Mouse (Mus musculus) skeletal muscle tissue, adult 2 months (tissue): ENCODE results near the gene Lat.
"Not testable (repeated sequence)": the region's sequence is repeated elsewhere in the genome, so short reads cannot be mapped to it uniquely, and the experiment has no call there.

Source experiments
- DNase-seq: peaks from one replicate; pipeline ENCODE4 v3.0.0-alpha.2; 2012; ENCODE audit warnings: low read depth, low spot score

Lat gene

GRCm38 (mm10) chr7:126369393-126369792 is at the start of gene Lat:
Gene Lat (minus strand): TSS chr7:126369570.
- DNase-seq: no peak

- no peak for DNase-seq
Measured at GRCm38 (mm10) chr7:126418496-126418895, 49.1 kb upstream of the Lat start.

- no peak for DNase-seq
Measured at GRCm38 (mm10) chr7:126417606-126418005, 48.2 kb upstream of the Lat start.

DNA sequence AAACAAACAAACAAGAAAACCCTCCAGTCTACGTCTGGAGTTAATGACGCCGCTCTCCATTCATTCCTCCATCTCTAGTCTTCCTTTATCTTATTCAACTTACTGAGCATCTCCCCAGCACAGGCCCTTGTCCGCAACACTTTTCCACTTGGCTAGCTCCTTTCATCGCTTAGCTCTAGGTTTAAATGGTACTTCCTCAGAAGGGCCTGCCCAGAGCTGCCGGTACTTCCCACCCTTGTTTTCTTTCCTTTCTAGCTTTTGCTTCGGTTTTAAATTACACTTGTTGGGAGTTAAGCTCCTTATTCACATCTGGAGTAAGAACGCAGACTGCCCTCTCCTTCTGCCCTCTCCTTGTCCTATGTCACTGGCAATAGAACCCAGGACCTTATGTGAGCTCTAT is 47.7 kb upstream of the Lat start:
- DNase-seq: no peak

DNA sequence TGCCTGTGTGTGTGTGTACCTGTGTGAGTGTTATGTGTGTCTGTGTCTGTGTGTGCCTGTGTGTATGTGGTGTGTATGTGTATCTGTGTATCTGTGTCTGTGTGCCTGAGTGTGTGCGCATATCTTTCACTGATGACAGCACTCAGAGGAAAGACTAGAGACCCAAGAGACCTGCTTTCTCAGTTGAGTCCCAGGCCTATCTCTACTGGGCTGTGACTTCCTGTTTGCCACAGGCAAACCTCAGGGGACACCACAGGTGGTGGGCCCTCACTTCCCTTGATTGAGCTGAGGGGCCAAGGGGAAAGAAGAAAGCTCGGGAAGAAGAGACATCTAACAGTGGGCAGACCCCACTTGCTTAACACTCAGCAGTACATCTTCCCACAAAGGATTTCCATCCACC is 47.2 kb upstream of the Lat start:
- DNase-seq: no peak

DNA sequence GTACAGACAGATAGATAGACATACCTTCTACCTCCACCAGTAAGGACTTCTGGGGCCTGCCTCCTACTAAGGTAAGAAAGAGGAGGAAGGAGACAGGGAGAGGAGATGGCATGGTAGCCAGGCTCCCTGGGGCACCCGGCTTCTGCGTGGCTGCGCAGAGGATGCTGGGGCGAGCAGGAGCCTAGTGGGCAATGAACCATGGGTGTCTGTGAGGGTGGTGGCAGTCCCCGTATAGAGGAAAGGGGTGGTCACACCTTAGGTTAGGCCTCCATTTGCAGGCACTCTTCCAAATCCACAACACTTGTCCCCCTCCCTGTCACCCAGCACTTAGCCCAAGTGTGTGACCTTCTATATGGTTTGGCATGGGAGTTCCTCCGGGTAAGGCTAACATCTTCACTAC is 45.4 kb upstream of the Lat start, which contains the start of gene Cd19:
TSS of gene Cd19 (minus strand) at position 165 of the 400 bp plus-strand sequence.
- DNase-seq: no peak

DNA sequence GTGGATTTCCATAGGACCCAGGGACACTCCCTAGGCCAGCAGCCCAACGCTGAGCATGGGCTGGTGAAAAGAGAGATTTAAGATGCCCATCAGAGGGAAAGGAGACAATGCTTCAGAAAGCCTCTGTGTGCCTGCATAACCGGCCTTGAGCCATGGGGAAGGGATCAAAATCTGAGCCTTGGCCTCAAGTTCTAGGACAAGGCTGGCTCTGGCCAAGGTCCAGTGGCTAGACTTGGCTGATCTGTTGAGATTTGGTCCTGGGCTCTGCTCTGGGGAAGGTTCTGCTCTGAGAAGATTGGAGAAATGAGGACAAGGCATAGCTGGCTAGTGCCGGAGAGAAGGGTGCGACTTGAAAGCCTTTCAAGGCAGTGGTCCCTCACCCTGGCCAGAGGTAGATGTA is 41.7 kb upstream of the Lat start:
- no peak for DNase-seq

GRCm38 (mm10) chr7:126408686-126409085 is 39.3 kb upstream of the Lat start:
- DNase-seq: no peak

DNA sequence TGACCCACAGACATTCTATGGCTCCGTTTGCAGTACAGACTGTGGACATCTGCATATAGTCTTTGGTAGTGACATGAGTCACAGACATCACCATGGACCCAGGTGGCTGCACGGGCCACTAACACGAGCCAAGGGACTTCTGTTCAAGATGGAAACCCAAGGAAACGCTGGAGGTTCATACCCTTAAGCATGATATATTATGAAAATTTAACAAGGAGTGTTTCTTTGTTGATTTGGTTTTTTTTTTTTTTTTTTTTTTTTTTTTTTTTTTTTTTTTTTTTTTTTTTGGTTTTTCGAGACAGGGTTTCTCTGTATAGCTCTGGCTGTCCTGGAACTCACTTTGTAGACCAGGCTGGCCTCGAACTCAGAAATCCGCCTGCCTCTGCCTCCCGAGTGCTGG is 33.1 kb upstream of the Lat start:
- DNase-seq: not testable (repeated sequence)

GRCm38 (mm10) chr7:126399548-126399947 is 30.2 kb upstream of the Lat start:
- DNase-seq: peak; percentile 42

GRCm38 (mm10) chr7:126397822-126398221 is 28.5 kb upstream of the Lat start:
- no peak for DNase-seq

DNA sequence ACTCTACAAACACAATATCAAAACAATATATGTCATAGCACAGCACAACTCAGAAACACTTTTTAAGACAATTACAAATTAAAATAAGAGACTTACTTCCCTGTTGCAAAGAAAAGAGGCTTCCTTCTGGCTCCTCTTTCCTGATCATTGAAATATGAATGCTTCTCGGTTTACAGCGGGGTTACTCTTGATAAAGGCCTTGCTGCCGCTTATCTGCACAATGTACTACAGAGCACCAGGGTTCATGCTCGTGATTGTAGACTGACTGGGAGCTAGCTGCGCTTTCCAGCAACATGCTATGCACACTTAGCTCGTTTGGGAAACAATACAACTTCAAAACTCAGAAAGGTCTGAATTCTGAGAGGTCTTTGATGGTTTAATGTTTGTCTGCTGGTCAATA is 27.9 kb upstream of the Lat start:
- no peak for DNase-seq

DNA sequence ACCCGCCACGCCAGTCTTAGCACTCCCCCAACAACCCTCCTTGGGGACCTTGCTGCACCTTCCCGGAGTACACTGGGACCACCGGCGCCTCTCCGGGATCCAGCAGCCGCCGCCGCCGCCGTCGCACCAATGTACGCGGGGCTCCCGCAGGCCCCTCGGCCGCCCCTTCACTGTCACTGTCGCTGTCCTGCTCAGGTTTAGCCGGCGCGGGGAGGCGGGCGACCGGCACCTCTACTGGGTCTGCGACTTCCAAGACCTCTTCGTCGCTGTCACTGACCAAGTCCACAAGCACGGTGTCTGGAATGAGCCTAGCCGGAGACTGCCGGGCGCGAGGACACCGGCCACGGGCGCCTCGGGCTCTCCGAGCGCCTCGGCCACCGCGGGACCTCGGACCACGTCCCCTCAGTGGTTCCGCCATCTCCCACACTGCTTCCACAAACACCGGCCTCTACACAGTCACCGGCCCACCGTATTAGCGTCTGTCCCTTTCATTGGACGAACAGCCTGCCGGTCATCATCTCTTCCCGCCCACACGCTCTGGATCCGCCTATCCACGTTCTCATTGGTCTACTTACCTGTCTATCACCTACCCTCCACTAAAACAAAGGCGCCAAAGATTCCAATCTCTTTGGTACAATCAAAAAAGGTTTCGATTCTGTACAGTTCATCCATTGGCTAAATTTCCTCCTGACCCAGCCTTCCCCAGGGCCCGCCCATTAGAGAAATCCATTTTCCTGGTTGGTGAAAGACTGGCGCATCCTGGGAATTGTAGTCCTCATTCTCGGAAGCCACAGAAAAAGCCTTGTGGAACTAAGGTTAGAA is 27.1 kb upstream of the Lat start, which contains the start of gene Nfatc2ip:
TSS of gene Nfatc2ip (minus strand) at position 440 of the 822 bp plus-strand sequence.
- peak; percentile 98 for DNase-seq

DNA sequence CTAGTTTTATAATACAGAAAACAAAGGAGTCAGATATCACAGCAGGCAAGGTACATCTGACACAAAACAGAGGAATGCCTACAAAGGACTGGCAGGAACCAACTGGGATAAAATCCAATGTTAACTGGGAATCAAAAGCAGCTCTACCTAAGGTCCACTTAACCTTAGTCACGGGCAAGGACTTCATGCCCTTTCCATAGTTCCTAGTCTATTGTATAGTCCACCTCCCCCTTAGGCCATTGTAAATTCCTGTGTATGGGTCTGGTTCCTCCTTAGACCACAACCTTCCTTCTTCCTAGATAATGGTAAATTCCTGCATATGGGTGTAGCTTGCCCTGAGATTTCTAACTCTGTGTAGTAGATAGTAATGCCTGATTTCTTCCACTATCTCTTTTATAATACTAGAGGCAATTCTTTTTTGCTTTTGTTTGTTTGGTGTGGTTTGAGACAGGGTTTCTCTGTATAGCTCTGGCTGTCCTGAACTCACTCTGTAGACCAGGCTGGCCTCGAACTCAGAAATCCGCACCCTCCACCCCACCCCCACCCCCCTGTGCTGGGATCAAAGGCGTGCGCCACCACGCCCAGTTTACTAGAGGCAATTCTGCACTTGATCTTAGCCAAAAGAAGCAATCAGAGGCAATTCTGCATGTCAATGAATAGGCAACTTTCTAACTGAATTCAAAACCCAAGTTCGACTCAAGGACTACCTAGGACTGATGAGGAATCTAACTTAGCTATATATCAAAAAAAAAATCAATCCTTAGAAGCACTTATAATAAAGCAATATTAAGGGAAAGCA is 22.9 kb upstream of the Lat start:
- not testable (repeated sequence) for DNase-seq

- no peak for DNase-seq
Measured at GRCm38 (mm10) chr7:126388185-126388584, 18.8 kb upstream of the Lat start.

GRCm38 (mm10) chr7:126383565-126383964 is 14.2 kb upstream of the Lat start:
- DNase-seq: no peak

DNA sequence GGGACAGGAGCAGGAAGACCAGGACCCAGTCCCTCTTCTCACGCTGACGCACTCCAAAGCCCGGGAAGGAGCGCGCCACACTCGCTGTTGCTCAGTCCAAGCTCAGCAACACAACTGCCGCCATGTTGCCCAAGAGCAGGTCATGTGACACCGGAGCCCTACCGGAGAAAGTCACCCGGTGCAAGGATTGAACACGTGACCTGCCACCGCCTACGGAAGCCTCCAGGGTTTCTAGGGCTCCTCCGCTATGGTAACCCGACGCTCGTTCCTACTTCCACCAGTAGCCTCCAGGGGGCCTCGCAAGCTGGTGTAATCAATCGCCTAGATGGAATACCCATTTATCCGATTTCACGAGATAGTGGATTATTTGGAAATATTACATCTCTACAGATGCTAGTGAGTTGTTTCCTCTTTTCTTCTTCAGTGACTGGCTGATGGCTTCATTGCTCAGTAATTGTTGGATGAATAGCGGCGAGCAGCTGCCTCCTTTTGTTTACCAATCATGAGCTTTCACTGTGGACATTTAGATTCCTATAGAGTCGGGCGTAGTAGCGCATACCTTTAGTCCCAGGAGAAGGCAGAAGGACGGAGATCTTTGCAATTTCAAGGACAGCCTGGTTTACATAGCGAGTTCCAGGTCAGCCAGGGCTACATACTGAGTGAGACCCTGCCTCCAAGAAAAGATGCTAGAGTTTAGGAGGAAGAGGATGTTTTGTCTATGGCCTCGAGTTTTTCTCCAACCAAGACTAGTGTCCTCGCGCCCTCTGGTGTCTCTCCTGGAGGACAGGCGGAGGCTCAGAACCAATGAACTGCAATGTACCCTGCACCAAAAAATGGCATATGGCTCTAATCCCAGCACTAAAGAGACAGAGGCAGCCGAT is 8.1 kb upstream of the Lat start, which contains the start of gene Spns1:
TSS of gene Spns1 (minus strand) at position 173 of the 881 bp plus-strand sequence.
- peak; percentile 96 for DNase-seq

- no peak for DNase-seq
Measured at GRCm38 (mm10) chr7:126376903-126377277, 7.5 kb upstream of the Lat start.

GRCm38 (mm10) chr7:126375012-126375411 is 5.6 kb upstream of the Lat start:
- no peak for DNase-seq

DNA sequence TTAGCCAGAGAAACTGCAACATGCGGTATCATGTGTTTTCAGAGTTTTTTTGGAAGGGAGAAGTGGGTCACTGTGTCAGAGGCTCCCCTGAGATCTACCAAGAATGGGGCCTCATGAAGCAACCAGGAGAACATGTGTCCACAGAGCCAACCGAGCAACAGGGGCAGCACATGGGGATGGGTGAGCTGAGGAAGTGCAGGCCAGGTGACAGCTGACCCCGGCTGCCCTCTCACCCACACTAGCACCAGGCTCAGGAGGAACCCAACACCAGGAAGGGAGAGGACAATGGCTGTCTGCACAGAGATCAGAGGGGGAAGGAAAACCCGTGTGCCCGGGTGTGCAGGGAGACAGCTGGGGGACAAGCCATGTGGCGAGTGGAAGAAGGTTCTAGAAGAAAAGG is 5.2 kb upstream of the Lat start:
- no peak for DNase-seq

DNA sequence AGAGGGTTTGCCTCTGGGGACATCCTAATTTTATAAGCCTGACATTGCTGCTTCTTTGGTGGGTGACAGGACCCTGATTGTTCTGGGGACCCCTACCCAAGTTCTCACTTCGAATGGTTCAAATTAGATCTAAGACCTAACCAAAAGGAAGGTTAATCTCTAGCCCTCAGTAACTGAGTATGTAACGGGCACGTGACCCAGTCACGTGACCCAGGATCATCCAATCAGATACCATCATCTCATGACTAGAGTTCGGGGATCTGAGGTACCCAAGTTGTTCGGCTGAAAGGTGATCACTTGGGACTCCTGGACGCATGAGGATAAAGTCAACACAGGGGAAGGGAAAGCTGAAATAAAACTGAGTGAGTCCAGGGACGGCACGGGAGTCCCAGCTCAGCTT is 3.6 kb upstream of the Lat start:
- no peak for DNase-seq

GRCm38 (mm10) chr7:126368367-126368766 is 1.0 kb downstream of the Lat start:
- DNase-seq: no peak
